Mouse (Mus musculus): ENCODE measurements around the gene Atoh8.

DNA sequence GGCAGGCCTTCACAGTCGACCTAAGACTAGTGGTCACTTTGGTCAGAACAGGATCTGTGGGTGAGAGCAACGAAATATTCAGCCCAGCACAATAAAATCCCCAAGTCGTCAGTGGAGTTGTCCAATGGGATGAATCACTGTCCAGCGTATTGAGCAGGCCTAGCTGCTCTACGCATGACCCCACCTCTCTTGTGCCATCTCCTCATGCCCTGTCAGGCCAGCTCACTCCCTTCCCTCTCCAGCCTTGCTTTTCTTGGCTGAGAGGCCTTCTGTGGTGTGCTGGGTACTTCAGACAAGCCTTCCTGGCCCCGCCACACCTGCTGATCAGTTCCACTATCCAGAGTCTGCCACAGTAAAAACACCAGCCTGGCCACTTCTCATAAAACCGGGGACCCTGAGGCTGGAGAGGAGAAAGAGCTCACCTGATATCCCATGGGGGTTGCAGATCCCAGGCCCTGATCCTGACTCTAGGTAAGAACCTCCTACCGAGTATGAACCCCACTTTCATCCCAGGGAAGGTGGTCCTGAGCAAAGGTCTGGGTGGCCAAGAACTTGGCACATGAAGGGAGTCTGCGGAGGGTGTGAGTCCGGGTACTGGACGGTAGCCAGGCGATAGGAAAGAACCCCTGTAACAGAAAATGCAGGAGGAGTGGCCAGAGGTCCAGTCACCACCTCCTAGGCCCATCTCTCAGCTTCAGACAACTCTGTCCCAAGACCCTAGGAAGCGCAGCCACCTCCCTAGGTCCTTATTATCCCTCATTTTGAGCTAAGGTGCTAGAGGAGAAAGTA, 7.3 kb upstream of the Atoh8 start:
- no peak for TF ChIP-seq CTCF (conservative IDR thresholded peaks at IDR 0.05; ENCODE audit: low read length)
- no peak for TF ChIP-seq POU5F1 (IDR thresholded peaks at IDR 0.05; ENCODE audit: borderline replicate concordance, low read length)
